Mouse (Mus musculus) liver, postnatal 0 days (tissue): ENCODE results near the gene Paxx. TPM values are rescaled to one million over a fixed set of nuclear protein-coding genes. Genes with fewer than 3 reads are reported as not detected.
"Not testable (repeated sequence)": the region's sequence is repeated elsewhere in the genome, so short reads cannot be mapped to it uniquely, and the experiment has no call there.

ENCODE experiments used
- ATAC-seq: fragments of 200-750 bp; cut with Nextera tagmentation; 2 replicates; pipeline ENCODE4 v1.8.0; 2017; ENCODE audit warnings: mild to moderate bottlenecking, moderate library complexity
- DNase-seq: peaks from one replicate; pipeline ENCODE4 v3.0.0-alpha.2; 2016
- H3K27ac ChIP-seq: fragments of 300-500 bp; sonication (generic); 2 replicates; pipeline ENCODE4 v1.5.1; 2014; ENCODE audit warnings: antibody characterized with exemption, moderate library complexity, mild to moderate bottlenecking, low read depth
- H3K27me3 ChIP-seq: fragments of 300-500 bp; sonication (generic); 2 replicates; pipeline ENCODE4 v1.6.1; 2014; ENCODE audit warnings: low read length, control low read depth, mixed read lengths; ENCODE audit not compliant: insufficient read depth
- H3K36me3 ChIP-seq: fragments of 300-500 bp; sonication (generic); replicated peaks from 2 replicates; pipeline ENCODE4 v1.6.1; 2014; ENCODE audit warnings: mild to moderate bottlenecking, control low read depth, low read length, moderate library complexity, mixed read lengths; ENCODE audit not compliant: insufficient read depth
- H3K4me1 ChIP-seq: fragments of 300-500 bp; sonication (generic); 2 replicates; pipeline ENCODE4 v1.6.1; 2014; ENCODE audit warnings: antibody characterized with exemption, mild to moderate bottlenecking, control low read depth; ENCODE audit not compliant: insufficient read depth
- H3K4me2 ChIP-seq: fragments of 300-500 bp; sonication (generic); 2 replicates; pipeline ENCODE4 v1.6.1; 2014; ENCODE audit warnings: low read depth, mild to moderate bottlenecking, low read length, moderate library complexity, mixed read lengths
- H3K4me3 ChIP-seq: fragments of 300-500 bp; sonication (generic); 2 replicates; pipeline ENCODE4 v1.5.1; 2014; ENCODE audit warnings: low read depth, low read length
- H3K9ac ChIP-seq: fragments of 300-500 bp; sonication (generic); replicated peaks from 2 replicates; pipeline ENCODE4 v1.6.1; 2014; ENCODE audit warnings: mild to moderate bottlenecking, moderate library complexity
- H3K9me3 ChIP-seq: fragments of 300-500 bp; sonication (generic); 2 replicates; pipeline ENCODE4 v1.6.1; 2016; ENCODE audit warnings: mild to moderate bottlenecking, control low read depth, low read length, mixed read lengths
- CTCF ChIP-seq: sonication (generic); IDR thresholded peaks from 2 replicates; pipeline ENCODE4 v1.5.1; 2016; ENCODE audit warnings: antibody characterized with exemption, low read depth
- EP300 ChIP-seq: IDR thresholded peaks from 2 replicates; pipeline ENCODE4 v1.6.1; 2016; ENCODE audit warnings: antibody characterized with exemption, low read depth, mild to moderate bottlenecking
- WGBS: fragments of 180-500 bp; shearing (Covaris S2); extraction: QIAGEN DNeasy Blood & Tissue Kit; methylation state at CpG from one replicate; pipeline ENCODE4 v1.1.7; 2014; ENCODE audit not compliant: insufficient replicate concordance; 5-methylcytosine and 5-hydroxymethylcytosine counted together
- microRNA-seq: library from miRNA; unstranded; fragments of <30 nt; microRNA quantifications from one replicate; pipeline ENCODE4, GENCODE M21; 2016
- polyA plus RNA-seq: library from polyadenylated mRNA; unstranded; fragments of >200 nt; fragmentation: Nextera tagmentation; extraction: Ambion mirVana; gene quantifications from 2 replicates; pipeline ENCODE4 v1.2.1, GENCODE M21; 2015

Paxx gene
- polyA plus RNA-seq, 1 experiment from 2014 or later: 14.7 TPM

GRCm38 (mm10) chr2:25421896-25422295, 39.0 kb downstream of the Paxx start:
- Histone ChIP-seq H3K36me3 (no peaks in the 10 kb centered on the region), H3K27ac (no peak overlapping the region), H3K4me3 (no peak overlapping the region), H3K4me2 (no peak overlapping the region), H3K9me3 (no peaks in the 10 kb centered on the region), H3K4me1 (0 out of 2 replicates have a peak, but pooled peaks cover 3% of the 10 kb centered on the region), H3K9ac (no peak overlapping the region), H3K27me3 (peaks cover 3% of the 10 kb centered on the region; the same call in 1 of the 2 replicates)
- ATAC-seq (peak; percentile 50), DNase-seq (peak; percentile 67)
- TF ChIP-seq CTCF (peak; percentile 80), EP300 (no peak)
- WGBS: 21% methylated on average over 3 of the region's 3 CpGs

- no peak overlapping the region for H3K4me2 ChIP-seq
- H3K9ac ChIP-seq: no peak overlapping the region
- TF ChIP-seq CTCF: no peak
- no peak for TF ChIP-seq EP300
- no peaks in the 10 kb centered on the region for H3K9me3 ChIP-seq
- WGBS: 41% methylated on average over 3 of the region's 3 CpGs
- H3K4me3 ChIP-seq: no peak overlapping the region
- H3K27me3 ChIP-seq: no peaks in the 10 kb centered on the region
- H3K4me1 ChIP-seq: 0 out of 2 replicates have a peak, but pooled peaks cover 1% of the 10 kb centered on the region
- no peak for ATAC-seq
- DNase-seq: no peak
- no peak overlapping the region for H3K27ac ChIP-seq
- H3K36me3 ChIP-seq: no peaks in the 10 kb centered on the region
Measured at GRCm38 (mm10) chr2:25417426-25417825, 43.5 kb downstream of the Paxx start.

- not testable (repeated sequence) for H3K4me1 ChIP-seq, DNase-seq, H3K9me3 ChIP-seq, H3K36me3 ChIP-seq, H3K4me3 ChIP-seq, H3K27ac ChIP-seq, H3K4me2 ChIP-seq, H3K27me3 ChIP-seq, ATAC-seq, H3K9ac ChIP-seq
- peak; percentile 28; the same call in 1 of the 2 replicates for TF ChIP-seq CTCF
Measured at GRCm38 (mm10) chr2:25413436-25413835, 47.5 kb downstream of the Paxx start.

GRCm38 (mm10) chr2:25408908-25409307, 52.0 kb downstream of the Paxx start:
- DNase-seq: no peak
- H3K27ac ChIP-seq: no peak overlapping the region
- no peak overlapping the region for H3K9ac ChIP-seq
- H3K4me1 ChIP-seq: no peaks in the 10 kb centered on the region
- peaks cover 8% of the 10 kb centered on the region for H3K27me3 ChIP-seq
- no peaks in the 10 kb centered on the region for H3K9me3 ChIP-seq
- WGBS: 75% methylated on average over 10 of the region's 10 CpGs
- H3K4me3 ChIP-seq: no peak overlapping the region
- no peaks in the 10 kb centered on the region for H3K36me3 ChIP-seq
- H3K4me2 ChIP-seq: no peak overlapping the region
- TF ChIP-seq CTCF: no peak
- TF ChIP-seq EP300: no peak
- no peak for ATAC-seq

Small RNAs within 50 kb of the gene (microRNA-seq; reads per million reads assigned to microRNA genes)
- not detected for gene Mir3087

Other genes with a start within 250 kb of the Paxx start
- 19.3 and 22.3 TPM in 2 replicates for gene Nelfb, start 249.6 kb downstream of the Paxx start, polyA plus RNA-seq
- not detected in 2 replicates for gene Stpg3, start 246.5 kb downstream of the Paxx start, polyA plus RNA-seq
- gene Fam166a, start 242.3 kb downstream of the Paxx start, polyA plus RNA-seq: not detected in 2 replicates
- gene Tubb4b, start 236.4 kb downstream of the Paxx start, polyA plus RNA-seq: 263 and 294 TPM in 2 replicates
- not detected in 2 replicates for gene Slc34a3, start 226.7 kb downstream of the Paxx start, polyA plus RNA-seq
- not detected in 2 replicates for gene Rnf224, start 224.3 kb downstream of the Paxx start, polyA plus RNA-seq
- 0.11 TPM in 1 of 2 replicates, not detected in the other for gene Rnf208, start 218.8 kb downstream of the Paxx start, polyA plus RNA-seq
- not detected in 2 replicates for gene Cysrt1, start 218.6 kb downstream of the Paxx start, polyA plus RNA-seq
- 1.2 and 1.4 TPM in 2 replicates for gene AL732309.1, start 214.2 kb downstream of the Paxx start, polyA plus RNA-seq
- 34.0 and 37.1 TPM in 2 replicates for gene Tmem203, start 205.7 kb downstream of the Paxx start, polyA plus RNA-seq
- 5.3 TPM in 2 replicates for gene Tprn, start 198.5 kb downstream of the Paxx start, polyA plus RNA-seq
- gene Ssna1, start 188.7 kb downstream of the Paxx start, polyA plus RNA-seq: 77.2 and 81.7 TPM in 2 replicates
- gene Anapc2, start 188.6 kb downstream of the Paxx start, polyA plus RNA-seq: 19.8 and 22.8 TPM in 2 replicates
- not detected in 2 replicates for gene Tmem210, start 172.9 kb downstream of the Paxx start, polyA plus RNA-seq
- gene Lrrc26, start 171.2 kb downstream of the Paxx start, polyA plus RNA-seq: not detected in 2 replicates
- not detected in 2 replicates for gene Grin1, start 141.9 kb downstream of the Paxx start, polyA plus RNA-seq
- 15.7 and 16.5 TPM in 2 replicates for gene Man1b1, start 128.8 kb downstream of the Paxx start, polyA plus RNA-seq
- gene Dpp7, start 104.7 kb downstream of the Paxx start, polyA plus RNA-seq: 12.8 and 15.4 TPM in 2 replicates
- gene Uap1l1, start 95.4 kb downstream of the Paxx start, polyA plus RNA-seq: 18.7 and 19.4 TPM in 2 replicates
- gene Sapcd2, start 88.8 kb downstream of the Paxx start, polyA plus RNA-seq: 5.5 and 7.4 TPM in 2 replicates
- gene Entpd2, start 65.2 kb downstream of the Paxx start, polyA plus RNA-seq: 2.9 and 3.6 TPM in 2 replicates
- gene Npdc1, start 61.7 kb downstream of the Paxx start, polyA plus RNA-seq: 5.2 and 5.4 TPM in 2 replicates
- 0.78 and 0.97 TPM in 2 replicates for gene Fut7, start 37.8 kb downstream of the Paxx start, polyA plus RNA-seq
- 0.71 and 0.87 TPM in 2 replicates for gene Abca2, start 32.4 kb downstream of the Paxx start, polyA plus RNA-seq
- gene Clic3, start 4.3 kb downstream of the Paxx start, polyA plus RNA-seq: 0.77 and 1.4 TPM in 2 replicates
- gene Ptgds, start 9.0 kb upstream of the Paxx start, polyA plus RNA-seq: 0.83 and 1.0 TPM in 2 replicates
- not detected in 2 replicates for gene Lcn12, start 32.8 kb upstream of the Paxx start, polyA plus RNA-seq
- gene Fbxw5, start 39.7 kb upstream of the Paxx start, polyA plus RNA-seq: 26.7 and 26.9 TPM in 2 replicates
- 106 and 107 TPM in 2 replicates for gene C8g, start 40.6 kb upstream of the Paxx start, polyA plus RNA-seq
- 10.6 and 10.7 TPM in 2 replicates for gene Traf2, start 85.8 kb upstream of the Paxx start, polyA plus RNA-seq
- 263 and 268 TPM in 2 replicates for gene Edf1, start 96.8 kb upstream of the Paxx start, polyA plus RNA-seq
- 0.07 and 0.09 TPM in 2 replicates for gene Mamdc4, start 113.8 kb upstream of the Paxx start, polyA plus RNA-seq
- 44.7 and 46.1 TPM in 2 replicates for gene Phpt1, start 114.1 kb upstream of the Paxx start, polyA plus RNA-seq
- gene Ajm1, start 120.7 kb upstream of the Paxx start, polyA plus RNA-seq: 0.02 TPM in 1 of 2 replicates, not detected in the other
- 11.0 and 13.5 TPM in 2 replicates for gene Rabl6, start 147.4 kb upstream of the Paxx start, polyA plus RNA-seq
- 0.19 and 0.28 TPM in 2 replicates for gene Ccdc183, start 156.6 kb upstream of the Paxx start, polyA plus RNA-seq
- gene Tmem141, start 160.9 kb upstream of the Paxx start, polyA plus RNA-seq: 43.3 and 55.1 TPM in 2 replicates
- gene Fcna, start 166.9 kb upstream of the Paxx start, polyA plus RNA-seq: 95.4 and 100 TPM in 2 replicates
- 0.18 TPM in 1 of 2 replicates, not detected in the other for gene Lcn8, start 192.0 kb upstream of the Paxx start, polyA plus RNA-seq
- not detected in 2 replicates for gene Lcn5, start 196.9 kb upstream of the Paxx start, polyA plus RNA-seq
- gene Lcn6, start 215.7 kb upstream of the Paxx start, polyA plus RNA-seq: not detected in 2 replicates
- not detected in 2 replicates for gene Lcn10, start 221.6 kb upstream of the Paxx start, polyA plus RNA-seq
- not detected in 2 replicates for gene Obp2a, start 238.9 kb upstream of the Paxx start, polyA plus RNA-seq
- gene Bmyc, start 245.6 kb upstream of the Paxx start, polyA plus RNA-seq: 9.4 and 10.1 TPM in 2 replicates